Mouse (Mus musculus) midbrain, embryonic 15.5 days (tissue): ENCODE measurements at regions not wholly inside any gene's neighbourhood (a gene's known extent, or its start where the extent isn't known, plus 50 kb on each side); places are given as distances from the start of the nearest gene placed in this dataset.
"Not testable (repeated sequence)": the region's sequence is repeated elsewhere in the genome, so short reads cannot be mapped to it uniquely, and the experiment has no call there.

Source experiments
- ATAC-seq: fragments of 200-750 bp; cut with Nextera tagmentation; replicated peaks from 2 replicates; pipeline ENCODE4 v1.8.0; 2017; ENCODE audit warnings: moderate TSS enrichment
- H3K27ac ChIP-seq: fragments of 300-500 bp; sonication (generic); 2 replicates; pipeline ENCODE4 v1.5.1; 2015; ENCODE audit warnings: mild to moderate bottlenecking, inconsistent platforms
- H3K27me3 ChIP-seq: fragments of 300-500 bp; sonication (generic); replicated peaks from 2 replicates; pipeline ENCODE4 v1.6.1; 2015; ENCODE audit warnings: inconsistent platforms
- H3K36me3 ChIP-seq: fragments of 300-500 bp; sonication (generic); replicated peaks from 2 replicates; pipeline ENCODE4 v1.6.1; 2015; ENCODE audit warnings: inconsistent platforms
- H3K4me1 ChIP-seq: fragments of 300-500 bp; sonication (generic); 2 replicates; pipeline ENCODE4 v1.6.1; 2015; ENCODE audit warnings: inconsistent platforms
- H3K4me2 ChIP-seq: fragments of 300-500 bp; sonication (generic); 2 replicates; pipeline ENCODE4 v1.6.1; 2015; ENCODE audit warnings: inconsistent platforms, mild to moderate bottlenecking, moderate library complexity
- H3K4me3 ChIP-seq: fragments of 300-500 bp; sonication (generic); 2 replicates; pipeline ENCODE4 v1.5.1; 2015; ENCODE audit warnings: mild to moderate bottlenecking, inconsistent platforms
- H3K9ac ChIP-seq: fragments of 300-500 bp; sonication (generic); 2 replicates; pipeline ENCODE4 v1.6.1; 2015; ENCODE audit warnings: mild to moderate bottlenecking, inconsistent platforms
- H3K9me3 ChIP-seq: fragments of 300-500 bp; sonication (generic); 2 replicates; pipeline ENCODE4 v1.6.1; 2016; ENCODE audit warnings: inconsistent platforms
- WGBS: fragments of 180-500 bp; shearing (Covaris S2); methylation state at CpG from one replicate; pipeline ENCODE4 v1.1.7; 2015; ENCODE audit warnings: mixed read lengths; 5-methylcytosine and 5-hydroxymethylcytosine counted together

GRCm38 (mm10) chr3:98968811-98969210 is 75.8 kb upstream of the Hao2 start:
- ATAC-seq, result no peak
- Histone ChIP-seq H3K27ac (no peak overlapping the region), H3K36me3 (no peaks in the 10 kb centered on the region), H3K4me2 (no peak overlapping the region), H3K9ac (no peak overlapping the region), H3K4me1 (no peaks in the 10 kb centered on the region), H3K4me3 (no peak overlapping the region), H3K9me3 (no peaks in the 10 kb centered on the region), H3K27me3 (no peaks in the 10 kb centered on the region)
- WGBS, result 16% methylated on average over 4 of the region's 4 CpGs

- no peak overlapping the region for H3K4me2 ChIP-seq
- 3% methylated on average over 3 of the region's 3 CpGs for WGBS
- H3K9me3 ChIP-seq, result no peaks in the 10 kb centered on the region
- H3K36me3 ChIP-seq, result no peaks in the 10 kb centered on the region
- H3K27ac ChIP-seq, result no peak overlapping the region
- no peaks in the 10 kb centered on the region for H3K27me3 ChIP-seq
- H3K4me1 ChIP-seq, result no peaks in the 10 kb centered on the region
- H3K4me3 ChIP-seq, result no peak overlapping the region
- peak; percentile 69; the same call in 1 of the 2 replicates for ATAC-seq
- no peak overlapping the region for H3K9ac ChIP-seq
These were observed 82.7 kb upstream of the Hao2 start for GRCm38 (mm10) chr3:98975777-98976176.

GRCm38 (mm10) chr3:98982787-98983186 is 89.7 kb upstream of the Hao2 start:
- 92% methylated on average over 1 of the region's 1 CpGs for WGBS
- Histone ChIP-seq H3K9ac (no peak overlapping the region), H3K4me2 (no peak overlapping the region), H3K9me3 (no peaks in the 10 kb centered on the region), H3K4me1 (no peaks in the 10 kb centered on the region), H3K27ac (no peak overlapping the region), H3K4me3 (no peak overlapping the region), H3K27me3 (no peaks in the 10 kb centered on the region), H3K36me3 (no peaks in the 10 kb centered on the region)
- no peak for ATAC-seq

- H3K36me3 ChIP-seq, H3K27me3 ChIP-seq, H3K9ac ChIP-seq, H3K4me3 ChIP-seq, H3K27ac ChIP-seq, ATAC-seq, H3K4me1 ChIP-seq, H3K4me2 ChIP-seq, H3K9me3 ChIP-seq: not testable (repeated sequence)
- WGBS, result 72% methylated on average over 2 of the region's 2 CpGs
These were observed 94.2 kb upstream of the Hao2 start for GRCm38 (mm10) chr3:98987266-98987665.

- H3K4me2 ChIP-seq, result no peak overlapping the region
- peak; percentile 94 for ATAC-seq
- no peak overlapping the region for H3K9ac ChIP-seq
- H3K36me3 ChIP-seq, result no peaks in the 10 kb centered on the region
- H3K4me1 ChIP-seq, result no peaks in the 10 kb centered on the region
- no peak overlapping the region for H3K27ac ChIP-seq
- H3K9me3 ChIP-seq, result no peaks in the 10 kb centered on the region
- H3K4me3 ChIP-seq, result no peak overlapping the region
- no peaks in the 10 kb centered on the region for H3K27me3 ChIP-seq
- WGBS, result 23% methylated on average over 10 of the region's 10 CpGs
These were observed 97.8 kb upstream of the Hao2 start for GRCm38 (mm10) chr3:98990801-98991200.

- Histone ChIP-seq H3K27ac (no peak overlapping the region), H3K9me3 (no peaks in the 10 kb centered on the region), H3K4me3 (no peak overlapping the region), H3K4me2 (no peak overlapping the region), H3K9ac (no peak overlapping the region), H3K36me3 (no peaks in the 10 kb centered on the region), H3K27me3 (no peaks in the 10 kb centered on the region), H3K4me1 (no peaks in the 10 kb centered on the region)
- ATAC-seq, result no peak
- WGBS, result 76% methylated on average over 6 of the region's 6 CpGs
These were observed 98.2 kb upstream of the Hao2 start for GRCm38 (mm10) chr3:98991276-98991675.

GRCm38 (mm10) chr3:98994086-98994485 is 101.0 kb upstream of the Hao2 start:
- Histone ChIP-seq H3K9ac (no peak overlapping the region), H3K4me2 (no peak overlapping the region), H3K27me3 (no peaks in the 10 kb centered on the region), H3K36me3 (no peaks in the 10 kb centered on the region), H3K27ac (no peak overlapping the region), H3K4me3 (no peak overlapping the region), H3K4me1 (no peaks in the 10 kb centered on the region), H3K9me3 (no peaks in the 10 kb centered on the region)
- no peak for ATAC-seq

GRCm38 (mm10) chr3:99030636-99031035 is 110.2 kb upstream of the Wars2 start:
- Histone ChIP-seq H3K9ac (no peak overlapping the region), H3K27ac (no peak overlapping the region), H3K4me3 (no peak overlapping the region), H3K4me1 (no peaks in the 10 kb centered on the region), H3K9me3 (no peaks in the 10 kb centered on the region), H3K36me3 (no peaks in the 10 kb centered on the region), H3K27me3 (no peaks in the 10 kb centered on the region), H3K4me2 (no peak overlapping the region)
- WGBS, result 59% methylated on average over 1 of the region's 1 CpGs
- peak; percentile 17; the same call in 1 of the 2 replicates for ATAC-seq

GRCm38 (mm10) chr3:99046190-99046589 is 94.7 kb upstream of the Wars2 start:
- 81% methylated on average over 6 of the region's 6 CpGs for WGBS
- Histone ChIP-seq H3K36me3 (no peaks in the 10 kb centered on the region), H3K4me3 (no peak overlapping the region), H3K4me2 (no peak overlapping the region), H3K27me3 (no peaks in the 10 kb centered on the region), H3K27ac (no peak overlapping the region), H3K9me3 (no peaks in the 10 kb centered on the region), H3K9ac (no peak overlapping the region), H3K4me1 (no peaks in the 10 kb centered on the region)
- no peak for ATAC-seq

GRCm38 (mm10) chr3:99047156-99047555 is 93.7 kb upstream of the Wars2 start:
- Histone ChIP-seq H3K9ac (no peak overlapping the region), H3K36me3 (no peaks in the 10 kb centered on the region), H3K9me3 (no peaks in the 10 kb centered on the region), H3K27ac (no peak overlapping the region), H3K4me3 (no peak overlapping the region), H3K4me1 (no peaks in the 10 kb centered on the region), H3K4me2 (no peak overlapping the region), H3K27me3 (no peaks in the 10 kb centered on the region)
- 62% methylated on average over 5 of the region's 5 CpGs for WGBS
- no peak for ATAC-seq

- Histone ChIP-seq H3K36me3 (no peaks in the 10 kb centered on the region), H3K4me3 (no peak overlapping the region), H3K9me3 (no peaks in the 10 kb centered on the region), H3K27me3 (no peaks in the 10 kb centered on the region), H3K27ac (no peak overlapping the region), H3K4me2 (no peak overlapping the region), H3K9ac (no peak overlapping the region), H3K4me1 (no peaks in the 10 kb centered on the region)
- WGBS, result 76% methylated on average over 2 of the region's 2 CpGs
- no peak for ATAC-seq
These were observed 91.6 kb upstream of the Wars2 start for GRCm38 (mm10) chr3:99049305-99049704.

GRCm38 (mm10) chr3:99052176-99052575 is 88.7 kb upstream of the Wars2 start:
- no peak overlapping the region for H3K4me2 ChIP-seq
- no peak for ATAC-seq

GRCm38 (mm10) chr3:99067168-99067567 is 73.7 kb upstream of the Wars2 start:
- ATAC-seq, result no peak
- H3K4me2 ChIP-seq, result no peak overlapping the region
- no peak overlapping the region for H3K9ac ChIP-seq
- no peaks in the 10 kb centered on the region for H3K27me3 ChIP-seq
- H3K4me3 ChIP-seq, result no peak overlapping the region
- H3K27ac ChIP-seq, result no peak overlapping the region
- no peaks in the 10 kb centered on the region for H3K9me3 ChIP-seq
- H3K4me1 ChIP-seq, result no peaks in the 10 kb centered on the region
- no peaks in the 10 kb centered on the region for H3K36me3 ChIP-seq
- 72% methylated on average over 3 of the region's 3 CpGs for WGBS

More at GRCm38 (mm10) chr3:99052176-99052575, 88.7 kb upstream of the Wars2 start:
- Histone ChIP-seq H3K4me1 (no peaks in the 10 kb centered on the region), H3K36me3 (no peaks in the 10 kb centered on the region), H3K9me3 (no peaks in the 10 kb centered on the region), H3K4me3 (no peak overlapping the region), H3K27ac (no peak overlapping the region), H3K9ac (no peak overlapping the region), H3K27me3 (no peaks in the 10 kb centered on the region)
- WGBS, result 81% methylated on average over 4 of the region's 4 CpGs
